Mouse (Mus musculus) heart, embryonic 11.5 days (tissue): ENCODE measurements at regions not wholly inside any gene's neighbourhood (a gene's known extent, or its start where the extent isn't known, plus 50 kb on each side); places are given as distances from the start of the nearest gene placed in this dataset.

Source experiments
- ATAC-seq: fragments of 200-750 bp; cut with Nextera tagmentation; replicated peaks from 2 replicates; pipeline ENCODE4 v1.8.0; 2017; ENCODE audit warnings: moderate library complexity; ENCODE audit not compliant: insufficient number of reproducible peaks, low FRiP score, low TSS enrichment
- H3K27ac ChIP-seq: fragments of 300-500 bp; sonication (generic); 2 replicates; pipeline ENCODE4 v1.5.1; 2014; ENCODE audit warnings: mild to moderate bottlenecking, low read depth, low read length
- H3K27me3 ChIP-seq: fragments of 300-500 bp; sonication (generic); 2 replicates; pipeline ENCODE4 v1.6.1; 2014; ENCODE audit warnings: mild to moderate bottlenecking, low read length, mixed read lengths; ENCODE audit not compliant: control insufficient read depth, insufficient read depth
- H3K36me3 ChIP-seq: fragments of 300-500 bp; sonication (generic); 2 replicates; pipeline ENCODE4 v1.6.1; 2014; ENCODE audit warnings: mild to moderate bottlenecking, low read length, moderate library complexity, mixed read lengths; ENCODE audit not compliant: control insufficient read depth, insufficient read depth
- H3K4me1 ChIP-seq: fragments of 300-500 bp; sonication (generic); 2 replicates; pipeline ENCODE4 v1.6.1; 2014; ENCODE audit warnings: low read length; ENCODE audit not compliant: control insufficient read depth, insufficient read depth
- H3K4me2 ChIP-seq: fragments of 300-500 bp; sonication (generic); 2 replicates; pipeline ENCODE4 v1.6.1; 2014; ENCODE audit warnings: mild to moderate bottlenecking, moderate library complexity
- H3K4me3 ChIP-seq: fragments of 300-500 bp; sonication (generic); 2 replicates; pipeline ENCODE4 v1.5.1; 2014; ENCODE audit warnings: low read depth, low read length
- H3K9ac ChIP-seq: fragments of 300-500 bp; sonication (generic); 2 replicates; pipeline ENCODE4 v1.6.1; 2014; ENCODE audit warnings: mild to moderate bottlenecking, low read depth, low read length, moderate library complexity
- H3K9me3 ChIP-seq: fragments of 300-500 bp; sonication (generic); replicated peaks from 2 replicates; pipeline ENCODE4 v1.6.1; 2016; ENCODE audit warnings: low read length; ENCODE audit not compliant: control insufficient read depth
- WGBS: fragments of 180-500 bp; shearing (Covaris S2); extraction: QIAGEN DNeasy Blood & Tissue Kit; methylation state at CpG from one replicate; pipeline ENCODE4 v1.1.7; 2014; ENCODE audit not compliant: insufficient replicate concordance; 5-methylcytosine and 5-hydroxymethylcytosine counted together

DNA sequence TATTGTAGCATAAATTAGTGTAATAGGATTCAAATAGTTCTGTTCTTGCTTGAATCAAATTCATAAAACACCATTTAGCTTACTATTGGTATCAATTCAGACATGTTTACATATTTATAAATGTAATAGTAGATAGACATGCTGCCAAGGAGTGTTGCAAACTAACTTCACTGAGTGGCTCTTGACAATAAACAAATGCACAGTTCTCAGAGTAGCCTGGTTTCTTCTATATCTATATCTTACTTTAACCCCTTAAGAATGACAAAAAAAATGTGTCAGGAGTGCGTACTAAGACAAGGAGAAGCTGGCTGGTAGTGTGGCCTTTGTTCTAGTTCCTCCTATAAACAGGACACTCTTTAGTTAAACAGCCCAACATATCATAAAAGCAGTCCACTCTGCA is 213.0 kb upstream of the Nrsn1 start:
- no peak overlapping the region for H3K27ac ChIP-seq
- H3K36me3 ChIP-seq = no peaks in the 10 kb centered on the region
- ATAC-seq = no peak
- no peak overlapping the region for H3K4me2 ChIP-seq
- H3K27me3 ChIP-seq = no peaks in the 10 kb centered on the region
- 71% methylated on average over 1 of the region's 1 CpGs for WGBS
- H3K4me1 ChIP-seq = no peaks in the 10 kb centered on the region
- no peak overlapping the region for H3K4me3 ChIP-seq
- H3K9ac ChIP-seq = no peak overlapping the region
- H3K9me3 ChIP-seq = no peaks in the 10 kb centered on the region

DNA sequence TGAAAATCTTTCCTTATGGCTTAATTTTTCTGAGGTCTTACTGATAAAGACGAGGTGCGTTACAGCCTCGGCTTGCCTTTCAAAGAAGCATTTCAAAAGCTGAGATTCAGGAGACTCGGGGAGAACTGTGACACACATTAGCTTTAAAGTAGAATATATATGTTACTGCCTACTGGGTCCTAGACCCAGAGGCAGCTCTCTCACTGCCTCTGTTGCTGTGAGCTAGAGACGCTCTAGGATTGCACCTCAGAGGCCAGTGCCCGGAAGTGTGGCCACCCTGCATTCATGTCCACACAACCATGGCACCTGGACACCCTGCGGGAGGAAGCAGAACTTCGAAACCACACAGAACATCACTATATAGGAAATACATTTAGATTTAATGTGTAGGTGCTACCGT is 181.6 kb upstream of the Nrsn1 start:
- 77% methylated on average over 9 of the region's 9 CpGs for WGBS

DNA sequence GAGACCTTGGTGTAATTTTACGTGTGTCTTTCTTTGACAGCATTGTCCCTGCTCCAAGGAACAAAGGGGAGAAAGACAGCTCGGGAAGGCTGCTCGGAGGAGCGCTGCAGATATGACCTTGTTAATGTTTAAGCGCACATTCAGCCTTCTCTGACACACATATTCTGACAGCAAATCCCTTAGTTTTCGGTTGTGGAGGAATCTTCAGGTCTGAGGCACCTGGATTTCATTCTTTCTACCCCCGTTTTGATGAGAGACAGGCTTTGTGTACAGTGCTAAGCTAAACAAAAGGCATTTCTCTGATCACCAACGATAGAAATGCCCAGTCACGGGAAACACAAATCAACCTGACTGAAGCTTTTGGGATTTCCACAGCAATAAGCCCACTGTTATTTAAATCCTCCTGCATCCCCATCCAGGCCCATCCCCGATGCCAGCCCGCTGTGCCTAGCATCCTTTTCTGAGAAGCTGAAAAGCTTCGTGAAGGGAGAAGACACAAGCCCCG is 181.1 kb upstream of the Nrsn1 start:
- no peak overlapping the region for H3K9ac ChIP-seq
- no peak overlapping the region for H3K4me3 ChIP-seq
- ATAC-seq = no peak
- H3K36me3 ChIP-seq = no peaks in the 10 kb centered on the region
- H3K27ac ChIP-seq = no peak overlapping the region
- 61% methylated on average over 13 of the region's 13 CpGs for WGBS
- no peaks in the 10 kb centered on the region for H3K27me3 ChIP-seq
- H3K4me2 ChIP-seq = no peak overlapping the region
- H3K4me1 ChIP-seq = no peaks in the 10 kb centered on the region
- no peaks in the 10 kb centered on the region for H3K9me3 ChIP-seq

More for the DNA sequence above, 181.6 kb upstream of the Nrsn1 start:
- Histone ChIP-seq H3K4me3 (no peak overlapping the region), H3K27me3 (no peaks in the 10 kb centered on the region), H3K36me3 (no peaks in the 10 kb centered on the region), H3K4me1 (no peaks in the 10 kb centered on the region), H3K9me3 (no peaks in the 10 kb centered on the region), H3K9ac (no peak overlapping the region), H3K4me2 (no peak overlapping the region), H3K27ac (no peak overlapping the region)
- no peak for ATAC-seq

DNA sequence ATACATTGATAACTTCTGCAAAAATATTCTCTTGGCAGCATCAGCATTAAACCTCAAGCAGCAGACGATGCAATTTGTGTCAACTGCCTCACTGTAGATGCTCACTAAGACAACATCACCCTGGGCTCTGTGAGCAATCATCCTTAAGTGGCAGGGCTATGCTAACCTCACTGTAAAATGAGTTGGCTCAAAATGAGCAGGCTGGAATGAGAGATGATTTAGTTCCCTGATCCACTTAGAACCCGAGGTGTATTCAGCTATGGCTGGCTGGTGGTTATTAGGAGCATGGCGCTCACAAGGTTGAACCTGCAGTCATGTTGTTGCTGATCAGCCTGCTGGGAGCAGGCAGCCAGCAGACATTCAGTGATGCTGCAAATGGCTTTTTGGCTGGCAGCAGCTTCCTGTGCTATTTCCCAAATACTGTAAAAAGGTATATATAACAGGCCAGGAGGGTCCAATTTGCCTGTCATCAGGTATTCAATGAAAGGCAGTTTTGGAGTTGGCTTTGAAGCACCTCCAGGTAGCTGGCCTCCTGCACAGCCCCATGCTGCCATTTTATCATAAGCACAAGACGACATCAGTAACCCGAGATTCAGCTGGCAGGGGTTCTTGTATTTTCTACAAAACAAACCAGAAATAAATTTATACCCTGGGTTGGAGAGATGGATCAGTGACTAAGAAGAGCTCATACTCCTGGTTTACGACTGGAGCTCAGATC is 159.6 kb upstream of the Nrsn1 start:
- no peaks in the 10 kb centered on the region for H3K36me3 ChIP-seq
- no peak overlapping the region for H3K4me3 ChIP-seq
- no peak for ATAC-seq
- H3K4me2 ChIP-seq = no peak overlapping the region
- WGBS = 73% methylated on average over 6 of the region's 6 CpGs
- H3K27me3 ChIP-seq = no peaks in the 10 kb centered on the region
- no peaks in the 10 kb centered on the region for H3K9me3 ChIP-seq
- no peak overlapping the region for H3K9ac ChIP-seq
- no peaks in the 10 kb centered on the region; the same call in 1 of the 2 replicates for H3K4me1 ChIP-seq
- H3K27ac ChIP-seq = no peak overlapping the region

DNA sequence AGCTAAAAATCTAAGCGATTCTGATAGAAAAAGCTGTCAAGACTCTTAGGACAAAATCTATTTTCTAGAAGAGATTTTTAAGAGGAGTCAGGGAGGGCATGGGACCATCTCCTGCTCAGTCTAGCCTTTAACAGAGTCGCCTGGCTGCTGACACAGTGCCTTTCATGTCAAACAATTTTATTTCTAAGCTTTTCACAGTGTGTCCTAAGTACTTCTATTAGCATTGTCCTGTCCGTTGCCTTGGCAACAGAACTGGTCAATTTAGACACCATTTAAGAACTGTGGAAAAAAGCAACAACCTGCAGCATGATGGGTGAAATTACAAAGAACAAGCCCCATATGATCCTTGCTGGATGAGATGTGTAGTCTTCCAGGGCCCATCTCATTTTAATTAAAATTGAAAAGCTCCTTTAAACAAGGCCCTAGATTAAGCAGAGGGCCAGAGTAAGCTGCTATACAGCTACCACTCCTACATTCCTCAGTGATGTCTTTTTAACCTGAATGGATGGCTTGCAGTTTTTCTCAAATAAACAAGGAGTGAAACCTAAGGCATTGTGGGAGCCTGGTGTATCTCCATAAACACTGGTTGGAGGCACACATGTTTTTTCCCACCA is 133.0 kb upstream of the Nrsn1 start:
- no peak overlapping the region for H3K4me2 ChIP-seq

DNA sequence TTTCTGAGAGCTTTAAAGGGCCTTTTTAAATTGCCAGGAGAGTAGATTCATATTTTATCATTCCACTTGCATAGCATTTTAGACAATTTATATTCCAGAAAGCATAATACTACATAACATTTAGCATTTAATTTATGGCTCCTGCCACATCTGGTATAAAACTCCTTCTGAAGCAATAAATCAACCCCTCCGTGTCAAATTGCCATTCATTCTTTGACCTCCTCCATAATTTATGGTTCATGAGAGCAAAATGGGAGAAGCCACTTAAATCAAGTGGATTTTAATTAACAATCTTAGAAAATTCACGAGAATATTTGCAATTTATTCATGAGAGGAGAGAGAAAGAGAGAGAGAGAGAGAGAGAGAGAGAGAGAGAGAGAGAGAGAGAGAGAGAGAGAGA is 132.4 kb upstream of the Nrsn1 start:
- Histone ChIP-seq H3K4me1 (no peaks in the 10 kb centered on the region; the same call in 1 of the 2 replicates), H3K9ac (no peak overlapping the region), H3K36me3 (no peaks in the 10 kb centered on the region), H3K27me3 (no peaks in the 10 kb centered on the region), H3K27ac (no peak overlapping the region), H3K4me3 (no peak overlapping the region), H3K9me3 (no peaks in the 10 kb centered on the region), H3K4me2 (no peak overlapping the region)
- no peak for ATAC-seq
- 60% methylated on average over 2 of the region's 2 CpGs for WGBS

More for the DNA sequence above, 133.0 kb upstream of the Nrsn1 start:
- WGBS = 67% methylated on average over 3 of the region's 3 CpGs
- H3K9ac ChIP-seq = no peak overlapping the region
- H3K27me3 ChIP-seq = no peaks in the 10 kb centered on the region
- no peaks in the 10 kb centered on the region for H3K9me3 ChIP-seq
- H3K4me3 ChIP-seq = no peak overlapping the region
- no peaks in the 10 kb centered on the region for H3K36me3 ChIP-seq
- no peaks in the 10 kb centered on the region; the same call in 1 of the 2 replicates for H3K4me1 ChIP-seq
- H3K27ac ChIP-seq = no peak overlapping the region
- ATAC-seq = no peak

DNA sequence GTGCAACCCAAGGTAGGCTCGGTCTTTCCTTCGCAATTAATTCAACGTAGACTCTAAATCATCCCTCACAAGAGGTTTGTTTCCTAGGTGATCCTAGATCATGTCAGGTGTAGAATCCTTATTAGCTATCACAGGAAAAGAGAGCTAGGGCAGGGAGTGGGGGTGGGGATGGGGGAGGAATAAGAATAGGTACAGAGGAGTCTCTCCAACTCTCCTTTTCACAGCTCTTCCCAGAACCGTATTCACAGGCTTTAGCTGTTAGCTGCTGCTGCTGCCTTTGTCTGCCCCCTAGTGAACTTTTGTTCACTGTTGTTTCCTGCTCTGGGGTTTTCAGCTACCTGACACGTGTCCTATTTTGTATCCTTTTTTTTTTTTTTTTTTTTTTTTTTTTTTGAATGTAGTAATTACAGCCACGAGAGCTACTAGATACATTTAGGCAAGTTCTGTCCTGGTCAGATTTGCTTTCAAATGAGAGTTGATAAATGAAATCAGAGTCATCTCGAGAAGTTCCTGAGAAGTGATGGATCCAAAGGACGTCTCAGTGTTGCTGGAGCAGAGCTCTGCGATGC is 131.7 kb upstream of the Nrsn1 start:
- Histone ChIP-seq H3K27ac (no peak overlapping the region), H3K9me3 (no peaks in the 10 kb centered on the region), H3K4me2 (no peak overlapping the region), H3K9ac (no peak overlapping the region), H3K4me3 (no peak overlapping the region), H3K36me3 (no peaks in the 10 kb centered on the region), H3K27me3 (no peaks in the 10 kb centered on the region), H3K4me1 (no peaks in the 10 kb centered on the region; the same call in 1 of the 2 replicates)
- ATAC-seq = no peak
- WGBS = 65% methylated on average over 9 of the region's 9 CpGs

DNA sequence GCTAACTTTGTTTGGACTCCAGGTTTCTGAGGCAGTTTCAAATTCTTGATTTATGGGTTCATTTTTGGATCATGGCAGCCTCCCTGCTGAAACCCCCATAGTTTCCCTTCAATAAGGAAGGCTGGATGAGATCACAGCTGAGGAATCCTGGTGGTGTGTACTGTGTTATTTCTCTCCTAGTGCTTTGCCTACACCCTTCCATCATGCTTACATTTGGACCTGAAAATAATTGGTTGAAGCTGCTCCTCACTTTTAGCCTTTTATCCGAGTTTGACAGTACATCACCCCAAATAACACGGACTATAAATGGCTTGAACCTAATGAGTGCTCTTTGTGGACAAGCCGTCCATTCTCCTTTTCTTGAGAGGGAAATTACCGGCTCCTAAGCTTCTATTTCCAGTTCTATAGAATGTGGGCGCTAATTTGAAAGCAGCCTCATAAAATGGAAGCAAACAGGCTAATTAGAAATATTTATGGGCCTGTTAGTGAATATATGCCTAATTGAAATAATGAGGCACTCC is 122.5 kb upstream of the Nrsn1 start:
- Histone ChIP-seq H3K9me3 (no peaks in the 10 kb centered on the region), H3K4me1 (no peaks in the 10 kb centered on the region; the same call in 1 of the 2 replicates), H3K36me3 (no peaks in the 10 kb centered on the region), H3K4me3 (no peak overlapping the region), H3K27ac (no peak overlapping the region), H3K27me3 (no peaks in the 10 kb centered on the region), H3K9ac (no peak overlapping the region), H3K4me2 (no peak overlapping the region)
- no peak for ATAC-seq
- WGBS = 81% methylated on average over 5 of the region's 5 CpGs
